Mouse (Mus musculus) intestine, embryonic 15.5 days (tissue): ENCODE measurements around the gene Agpat4. TPM values are rescaled to one million over a fixed set of nuclear protein-coding genes. Genes with fewer than 3 reads are reported as not detected.
A peak's percentile ranks its signal among the peaks of the same experiment; 100 is the strongest.

ENCODE experiments used
- ATAC-seq: fragments of 200-750 bp; cut with Nextera tagmentation; 2 replicates; pipeline ENCODE4 v1.8.0; 2017; ENCODE audit warnings: moderate TSS enrichment, moderate library complexity
- H3K27ac ChIP-seq: fragments of 300-500 bp; sonication (generic); 2 replicates; pipeline ENCODE4 v1.5.1; 2015; ENCODE audit warnings: mild to moderate bottlenecking, inconsistent platforms
- H3K27me3 ChIP-seq: fragments of 300-500 bp; sonication (generic); replicated peaks from 2 replicates; pipeline ENCODE4 v1.6.1; 2015; ENCODE audit warnings: inconsistent platforms
- H3K36me3 ChIP-seq: fragments of 300-500 bp; sonication (generic); 2 replicates; pipeline ENCODE4 v1.6.1; 2015; ENCODE audit warnings: inconsistent platforms
- H3K4me1 ChIP-seq: fragments of 300-500 bp; sonication (generic); replicated peaks from 2 replicates; pipeline ENCODE4 v1.6.1; 2015; ENCODE audit warnings: inconsistent platforms
- H3K4me2 ChIP-seq: fragments of 300-500 bp; sonication (generic); replicated peaks from 2 replicates; pipeline ENCODE4 v1.6.1; 2015; ENCODE audit warnings: mild to moderate bottlenecking, inconsistent platforms
- H3K4me3 ChIP-seq: fragments of 300-500 bp; sonication (generic); replicated peaks from 2 replicates; pipeline ENCODE4 v1.5.1; 2015; ENCODE audit warnings: inconsistent platforms
- H3K9ac ChIP-seq: fragments of 300-500 bp; sonication (generic); 2 replicates; pipeline ENCODE4 v1.6.1; 2015; ENCODE audit warnings: inconsistent platforms
- H3K9me3 ChIP-seq: fragments of 300-500 bp; sonication (generic); 2 replicates; pipeline ENCODE4 v1.6.1; 2016; ENCODE audit warnings: inconsistent platforms
- WGBS: fragments of 180-500 bp; shearing (Covaris S2); methylation state at CpG from one replicate; pipeline ENCODE4 v1.1.7; 2015; 5-methylcytosine and 5-hydroxymethylcytosine counted together
- polyA plus RNA-seq: library from polyadenylated mRNA; unstranded; fragments of >200 nt; fragmentation: Nextera tagmentation; extraction: Ambion mirVana; gene quantifications from 2 replicates; pipeline ENCODE4 v1.2.1, GENCODE M21; 2015

Agpat4 gene
- 19.6 and 20.2 TPM in 2 replicates for polyA plus RNA-seq

GRCm38 (mm10) chr17:12118561-12118925, at the start of gene Agpat4:
Gene Agpat4, plus strand, starts transcription at chr17:12118704.
- Histone ChIP-seq H3K9ac (peak within 1 kb of the TSS; percentile 65), H3K36me3 (no peaks in the 10 kb centered on the region), H3K9me3 (no peaks in the 10 kb centered on the region), H3K4me3 (peak within 1 kb of the TSS; percentile 63), H3K27me3 (no peaks in the 10 kb centered on the region), H3K4me2 (peak within 1 kb of the TSS; percentile 94), H3K27ac (peak within 1 kb of the TSS; percentile 88), H3K4me1 (peaks cover 6% of the 10 kb centered on the region; the same call in 1 of the 2 replicates)
- under 1% methylated on average over 13 of the region's 13 CpGs for WGBS
- ATAC-seq = peak; percentile 69

DNA sequence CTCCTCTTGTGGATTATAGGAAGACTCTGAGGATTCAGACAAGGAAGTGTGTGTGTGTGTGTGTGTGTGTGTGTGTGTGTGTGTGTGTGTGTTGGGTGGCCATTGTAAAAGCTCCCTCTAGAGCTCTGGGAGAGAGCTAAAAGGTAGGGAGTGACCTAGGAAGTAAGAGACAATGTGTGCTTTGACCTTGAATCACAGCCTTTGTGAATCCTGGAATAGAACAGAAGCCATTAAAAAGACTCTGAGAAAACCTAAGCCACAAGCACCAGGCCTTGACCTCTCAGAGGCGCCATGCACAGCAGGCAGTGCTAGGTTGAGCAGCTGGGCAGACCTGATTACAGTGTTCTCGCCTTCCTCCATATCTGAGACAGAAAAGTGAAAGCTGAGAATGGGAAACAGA, 41.7 kb upstream of the Agpat4 start:
- Histone ChIP-seq H3K4me1 (0 out of 2 replicates have a peak, but pooled peaks cover 2% of the 10 kb centered on the region), H3K27me3 (no peaks in the 10 kb centered on the region), H3K9me3 (no peaks in the 10 kb centered on the region), H3K4me3 (no peak overlapping the region), H3K27ac (no peak overlapping the region), H3K9ac (no peak overlapping the region), H3K36me3 (no peaks in the 10 kb centered on the region), H3K4me2 (no peak overlapping the region)
- WGBS = 82% methylated on average over 2 of the region's 2 CpGs
- no peak for ATAC-seq

GRCm38 (mm10) chr17:12080656-12081495, 37.6 kb upstream of the Agpat4 start:
- 0 out of 2 replicates have a peak, but pooled peaks cover 2% of the 10 kb centered on the region for H3K4me1 ChIP-seq
- no peak overlapping the region for H3K27ac ChIP-seq
- H3K36me3 ChIP-seq = no peaks in the 10 kb centered on the region
- H3K27me3 ChIP-seq = no peaks in the 10 kb centered on the region
- no peak for ATAC-seq
- no peak overlapping the region for H3K9ac ChIP-seq
- H3K4me2 ChIP-seq = 0 out of 2 replicates have a peak overlapping the region, but pooled peaks have one; percentile 14
- H3K9me3 ChIP-seq = no peaks in the 10 kb centered on the region
- WGBS = 35% methylated on average over 20 of the region's 20 CpGs
- H3K4me3 ChIP-seq = no peak overlapping the region

- 91% methylated on average over 5 of the region's 5 CpGs for WGBS
- no peak for ATAC-seq
Observed at GRCm38 (mm10) chr17:12082201-12082600, 36.3 kb upstream of the Agpat4 start.

GRCm38 (mm10) chr17:12090261-12090927, 28.1 kb upstream of the Agpat4 start:
- H3K27ac ChIP-seq = no peak overlapping the region
- no peaks in the 10 kb centered on the region for H3K9me3 ChIP-seq
- H3K27me3 ChIP-seq = no peaks in the 10 kb centered on the region
- no peak for ATAC-seq
- no peaks in the 10 kb centered on the region for H3K36me3 ChIP-seq
- no peak overlapping the region for H3K4me2 ChIP-seq
- H3K4me3 ChIP-seq = no peak overlapping the region
- H3K9ac ChIP-seq = no peak overlapping the region
- WGBS = 73% methylated on average over 5 of the region's 5 CpGs
- H3K4me1 ChIP-seq = no peaks in the 10 kb centered on the region

More at GRCm38 (mm10) chr17:12082201-12082600, 36.3 kb upstream of the Agpat4 start:
- Histone ChIP-seq H3K9me3 (no peaks in the 10 kb centered on the region), H3K9ac (no peak overlapping the region), H3K27me3 (no peaks in the 10 kb centered on the region), H3K4me2 (no peak overlapping the region), H3K36me3 (no peaks in the 10 kb centered on the region), H3K27ac (no peak overlapping the region), H3K4me1 (0 out of 2 replicates have a peak, but pooled peaks cover 2% of the 10 kb centered on the region), H3K4me3 (no peak overlapping the region)

DNA sequence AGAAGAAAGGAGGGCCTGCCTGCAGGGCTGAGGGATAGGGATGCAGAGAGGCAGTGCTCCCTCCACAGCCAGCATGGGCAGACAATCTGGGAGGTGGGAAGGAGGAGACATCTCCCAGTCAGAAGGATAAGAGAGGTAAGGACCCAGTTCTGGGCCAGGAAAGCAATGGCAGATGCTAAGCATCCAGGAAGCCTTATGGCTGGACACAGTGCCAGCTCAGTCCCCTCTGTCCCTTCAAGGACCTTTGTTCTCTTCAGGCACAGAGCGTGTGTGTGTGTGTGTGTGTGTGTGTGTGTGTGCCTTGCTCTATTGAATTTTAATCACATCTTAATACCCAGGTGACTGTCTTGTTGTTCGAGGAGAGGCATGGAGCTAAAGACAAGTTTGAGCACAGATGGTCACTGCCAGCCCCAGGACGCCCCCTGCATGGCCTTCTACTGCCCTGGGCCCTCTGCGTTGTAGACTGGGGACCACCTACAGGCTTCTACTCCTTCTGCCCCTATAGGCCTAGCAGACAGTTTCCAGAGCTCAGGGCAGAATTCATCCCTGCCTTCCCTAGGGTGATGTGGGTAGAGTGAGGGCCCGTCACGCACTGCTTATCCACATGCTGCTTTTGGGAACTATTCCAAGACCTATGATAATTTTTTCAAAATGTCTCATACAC, 25.5 kb upstream of the Agpat4 start:
- Histone ChIP-seq H3K9me3 (no peaks in the 10 kb centered on the region), H3K27ac (no peak overlapping the region), H3K4me3 (no peak overlapping the region), H3K36me3 (no peaks in the 10 kb centered on the region), H3K4me1 (no peaks in the 10 kb centered on the region), H3K9ac (no peak overlapping the region), H3K4me2 (no peak overlapping the region), H3K27me3 (no peaks in the 10 kb centered on the region)
- WGBS = 92% methylated on average over 6 of the region's 6 CpGs
- no peak for ATAC-seq

GRCm38 (mm10) chr17:12094016-12094415, 24.5 kb upstream of the Agpat4 start:
- H3K27me3 ChIP-seq = no peaks in the 10 kb centered on the region
- no peaks in the 10 kb centered on the region for H3K36me3 ChIP-seq
- H3K9me3 ChIP-seq = no peaks in the 10 kb centered on the region
- H3K9ac ChIP-seq = no peak overlapping the region
- no peak overlapping the region for H3K27ac ChIP-seq
- no peak for ATAC-seq
- H3K4me1 ChIP-seq = no peaks in the 10 kb centered on the region
- H3K4me2 ChIP-seq = no peak overlapping the region
- 97% methylated on average over 1 of the region's 1 CpGs for WGBS
- H3K4me3 ChIP-seq = no peak overlapping the region

DNA sequence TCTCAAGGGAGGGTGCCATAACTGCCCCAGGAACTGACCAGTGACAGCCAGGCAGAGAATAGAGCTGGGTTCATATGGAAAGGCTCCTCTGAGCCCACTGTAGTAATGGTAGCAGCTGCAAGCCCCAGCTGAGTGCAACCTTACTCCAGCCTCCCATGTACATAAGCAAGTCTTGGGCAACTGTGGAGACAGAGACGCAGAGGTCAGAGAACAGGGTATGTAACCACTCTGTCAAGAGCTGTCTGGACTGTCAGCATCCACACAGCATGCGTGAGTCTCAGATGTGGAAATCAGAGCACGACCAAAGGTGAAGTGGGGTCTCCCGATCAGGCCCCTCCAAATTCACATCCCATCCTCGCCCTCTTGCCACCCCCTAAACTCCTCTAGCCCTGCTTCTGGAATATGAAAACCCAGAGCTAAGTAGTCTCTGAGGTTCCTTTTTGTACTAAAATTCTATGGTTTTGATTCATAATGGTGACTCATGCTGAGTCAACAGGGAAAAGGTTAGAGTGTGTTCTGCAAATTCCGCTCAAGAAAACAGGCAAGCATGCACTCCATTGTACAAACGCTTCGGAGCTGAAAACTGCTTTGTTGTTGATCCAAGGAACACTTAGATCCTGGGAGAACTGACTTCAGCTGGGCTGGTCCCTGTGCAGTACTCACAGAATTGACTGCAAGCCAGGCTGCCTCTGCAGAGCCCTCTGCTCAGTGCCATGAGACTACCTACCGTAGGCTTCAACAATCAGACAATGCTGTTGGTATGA, 23.5 kb upstream of the Agpat4 start:
- Histone ChIP-seq H3K4me2 (no peak overlapping the region), H3K4me3 (no peak overlapping the region), H3K36me3 (no peaks in the 10 kb centered on the region), H3K27ac (no peak overlapping the region), H3K9ac (no peak overlapping the region), H3K4me1 (no peaks in the 10 kb centered on the region), H3K27me3 (no peaks in the 10 kb centered on the region), H3K9me3 (no peaks in the 10 kb centered on the region)
- WGBS = 86% methylated on average over 9 of the region's 9 CpGs
- no peak for ATAC-seq

DNA sequence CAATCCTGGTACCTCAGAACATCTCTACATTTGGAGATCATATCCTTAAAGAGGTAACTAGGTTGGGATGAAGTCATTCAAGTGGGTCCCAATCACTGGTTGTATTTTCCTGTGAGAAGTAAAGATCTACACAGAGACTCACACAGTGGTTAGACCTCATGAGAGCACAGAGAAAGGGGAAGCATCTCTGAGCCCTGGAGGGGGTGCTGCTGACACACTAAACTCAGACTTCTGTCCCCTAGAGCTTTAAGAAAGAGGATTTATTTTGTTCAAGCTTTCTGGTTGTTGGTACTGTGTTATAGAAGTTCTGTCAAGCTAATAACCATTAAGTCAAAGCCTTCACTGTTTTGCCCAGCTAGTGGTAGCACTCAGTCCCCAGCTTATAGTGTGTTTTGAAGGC, 19.1 kb upstream of the Agpat4 start:
- no peak overlapping the region for H3K4me2 ChIP-seq
- H3K9ac ChIP-seq = no peak overlapping the region
- ATAC-seq = no peak
- no peaks in the 10 kb centered on the region for H3K36me3 ChIP-seq
- no peaks in the 10 kb centered on the region for H3K27me3 ChIP-seq
- H3K27ac ChIP-seq = no peak overlapping the region
- no peaks in the 10 kb centered on the region for H3K4me1 ChIP-seq
- no peak overlapping the region for H3K4me3 ChIP-seq
- no peaks in the 10 kb centered on the region for H3K9me3 ChIP-seq

DNA sequence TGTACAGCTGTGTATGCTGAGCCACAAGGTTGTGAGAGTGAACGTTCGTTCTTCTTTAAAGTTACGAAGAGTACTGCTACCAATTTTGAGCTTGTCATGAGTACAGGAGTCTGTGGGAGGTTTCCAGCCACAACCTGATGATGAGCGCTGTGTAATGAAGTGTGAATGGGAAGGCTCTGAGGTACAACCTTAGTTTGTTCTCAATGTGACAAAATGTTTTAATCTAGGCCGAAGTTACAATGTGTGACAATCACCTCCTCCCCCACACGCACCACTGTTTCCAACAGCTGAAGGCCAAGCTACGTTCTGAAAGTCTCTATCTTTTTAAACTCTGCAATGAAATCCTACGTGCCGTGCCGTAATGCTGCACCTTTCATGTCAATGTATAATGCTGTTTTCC, 16.2 kb upstream of the Agpat4 start:
- Histone ChIP-seq H3K4me2 (no peak overlapping the region), H3K9ac (no peak overlapping the region), H3K4me3 (no peak overlapping the region), H3K27me3 (no peaks in the 10 kb centered on the region), H3K9me3 (no peaks in the 10 kb centered on the region), H3K36me3 (no peaks in the 10 kb centered on the region), H3K27ac (no peak overlapping the region), H3K4me1 (no peaks in the 10 kb centered on the region)
- no peak for ATAC-seq
- 93% methylated on average over 10 of the region's 10 CpGs for WGBS

GRCm38 (mm10) chr17:12103781-12104180, 14.7 kb upstream of the Agpat4 start:
- no peaks in the 10 kb centered on the region for H3K36me3 ChIP-seq
- no peak overlapping the region for H3K4me3 ChIP-seq
- no peak overlapping the region for H3K4me2 ChIP-seq
- 82% methylated on average over 6 of the region's 6 CpGs for WGBS
- no peak overlapping the region for H3K9ac ChIP-seq
- H3K27ac ChIP-seq = no peak overlapping the region
- no peak for ATAC-seq
- H3K9me3 ChIP-seq = no peaks in the 10 kb centered on the region
- H3K27me3 ChIP-seq = no peaks in the 10 kb centered on the region
- no peaks in the 10 kb centered on the region for H3K4me1 ChIP-seq

DNA sequence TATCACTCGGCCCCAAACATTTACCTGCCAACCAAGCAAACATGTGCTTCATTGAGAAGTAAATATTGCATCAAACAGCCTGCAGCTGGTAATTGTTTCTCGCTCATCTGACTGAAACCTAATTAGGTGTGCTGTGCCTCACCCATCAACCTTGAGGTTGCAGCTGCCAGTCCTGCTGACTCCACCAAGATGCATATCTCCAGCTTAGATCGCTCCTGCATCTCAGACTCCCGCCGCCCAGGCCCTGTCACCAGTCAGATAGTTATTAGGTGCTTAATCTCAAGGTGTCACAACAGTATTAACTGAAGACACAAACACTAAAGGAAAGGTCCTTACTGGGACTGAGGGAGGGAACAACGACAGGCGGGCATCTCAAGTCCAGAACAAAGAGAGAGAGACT, 14.3 kb upstream of the Agpat4 start:
- Histone ChIP-seq H3K36me3 (no peaks in the 10 kb centered on the region), H3K9me3 (no peaks in the 10 kb centered on the region), H3K4me2 (no peak overlapping the region), H3K4me1 (no peaks in the 10 kb centered on the region), H3K9ac (no peak overlapping the region), H3K27ac (no peak overlapping the region), H3K27me3 (no peaks in the 10 kb centered on the region), H3K4me3 (no peak overlapping the region)
- WGBS = 77% methylated on average over 7 of the region's 7 CpGs
- no peak for ATAC-seq
